Mouse (Mus musculus) forebrain, embryonic 11.5 days (tissue): ENCODE results near the gene Ppp1r15a. TPM values are rescaled to one million over a fixed set of nuclear protein-coding genes. Genes with fewer than 3 reads are reported as not detected.
A peak's percentile ranks its signal among the peaks of the same experiment; 100 is the strongest.

ENCODE experiments used
- ATAC-seq: fragments of 200-750 bp; cut with Nextera tagmentation; replicated peaks from 2 replicates; pipeline ENCODE4 v1.8.0; 2017; ENCODE audit warnings: moderate TSS enrichment; ENCODE audit not compliant: low FRiP score
- DNase-seq: peaks from one replicate; pipeline ENCODE4 v3.0.0-alpha.2; 2017; ENCODE audit warnings: low spot score
- H3K27ac ChIP-seq: fragments of 300-500 bp; sonication (generic); 2 replicates; pipeline ENCODE4 v1.5.1; 2014; ENCODE audit warnings: low read depth, low read length
- H3K27me3 ChIP-seq: fragments of 300-500 bp; sonication (generic); 2 replicates; pipeline ENCODE4 v1.6.1; 2014; ENCODE audit warnings: mild to moderate bottlenecking, low read length, mixed read lengths; ENCODE audit not compliant: control insufficient read depth, insufficient read depth
- H3K36me3 ChIP-seq: fragments of 300-500 bp; sonication (generic); 2 replicates; pipeline ENCODE4 v1.6.1; 2014; ENCODE audit warnings: mild to moderate bottlenecking, low read length, moderate library complexity, mixed read lengths; ENCODE audit not compliant: control insufficient read depth, insufficient read depth
- H3K4me1 ChIP-seq: fragments of 300-500 bp; sonication (generic); replicated peaks from 2 replicates; pipeline ENCODE4 v1.6.1; 2014; ENCODE audit warnings: low read length, mixed read lengths; ENCODE audit not compliant: control insufficient read depth, insufficient read depth
- H3K4me2 ChIP-seq: fragments of 300-500 bp; sonication (generic); 2 replicates; pipeline ENCODE4 v1.6.1; 2014; ENCODE audit warnings: low read depth, mild to moderate bottlenecking, low read length, moderate library complexity, mixed read lengths; ENCODE audit not compliant: severe bottlenecking
- H3K4me3 ChIP-seq: fragments of 300-500 bp; sonication (generic); 2 replicates; pipeline ENCODE4 v1.5.1; 2014; ENCODE audit warnings: low read depth, low read length
- H3K9ac ChIP-seq: fragments of 300-500 bp; sonication (generic); 2 replicates; pipeline ENCODE4 v1.6.1; 2014; ENCODE audit warnings: low read length
- H3K9me3 ChIP-seq: fragments of 300-500 bp; sonication (generic); 2 replicates; pipeline ENCODE4 v1.6.1; 2016; ENCODE audit warnings: low read length, mixed read lengths; ENCODE audit not compliant: control insufficient read depth
- WGBS: fragments of 180-500 bp; shearing (Covaris S2); extraction: QIAGEN DNeasy Blood & Tissue Kit; methylation state at CpG from one replicate; pipeline ENCODE4 v1.1.7; 2014; 5-methylcytosine and 5-hydroxymethylcytosine counted together
- polyA plus RNA-seq: library from polyadenylated mRNA; unstranded; fragments of >200 nt; fragmentation: Nextera tagmentation; extraction: Ambion mirVana; gene quantifications from 2 replicates; pipeline ENCODE4 v1.2.1, GENCODE M21; 2014

Ppp1r15a gene
- polyA plus RNA-seq, 1 experiment from 2014 or later: 17.8 TPM

DNA sequence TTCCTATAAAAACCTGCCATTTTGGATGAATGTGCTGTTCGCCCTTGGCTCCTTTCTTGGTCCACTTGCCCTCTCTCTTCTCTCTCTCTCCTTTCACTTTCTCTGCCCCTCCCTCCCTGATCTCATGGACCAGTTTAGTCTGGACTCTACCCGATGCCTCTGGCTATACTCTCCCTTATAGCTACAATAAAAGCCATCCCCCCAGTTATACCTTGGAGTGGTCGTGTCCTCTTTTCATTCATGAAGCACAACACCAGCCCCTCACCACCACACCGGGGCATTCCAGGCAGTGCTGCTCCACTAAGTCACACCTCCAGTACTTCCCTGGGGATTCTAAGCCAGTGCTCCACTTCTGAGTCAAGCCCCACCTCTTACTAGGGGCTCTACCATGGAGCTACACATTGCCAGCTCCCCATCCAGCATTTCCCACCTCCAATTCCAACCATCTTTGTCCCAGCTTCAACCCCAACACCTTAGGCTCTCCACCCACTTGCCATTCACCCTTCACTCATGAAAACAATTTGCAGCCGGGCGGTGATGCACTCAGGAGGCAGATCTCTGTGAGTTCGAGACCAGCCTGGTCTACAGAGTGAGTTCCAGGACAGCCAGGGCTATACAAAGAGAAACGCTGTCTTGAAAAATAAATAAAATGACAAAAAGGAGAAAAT is 41.2 kb upstream of the Ppp1r15a start:
- no peak overlapping the region for H3K4me3 ChIP-seq
- no peak for ATAC-seq
- no peak overlapping the region for H3K4me2 ChIP-seq
- no peak overlapping the region for H3K9ac ChIP-seq
- WGBS: 68% methylated on average over 8 of the region's 8 CpGs
- H3K36me3 ChIP-seq: no peaks in the 10 kb centered on the region
- no peaks in the 10 kb centered on the region for H3K27me3 ChIP-seq
- no peak overlapping the region; the same call in 1 of the 2 replicates for H3K27ac ChIP-seq
- H3K4me1 ChIP-seq: peaks cover 7% of the 10 kb centered on the region; the same call in 1 of the 2 replicates
- no peaks in the 10 kb centered on the region for H3K9me3 ChIP-seq
- DNase-seq: peak; percentile 30

DNA sequence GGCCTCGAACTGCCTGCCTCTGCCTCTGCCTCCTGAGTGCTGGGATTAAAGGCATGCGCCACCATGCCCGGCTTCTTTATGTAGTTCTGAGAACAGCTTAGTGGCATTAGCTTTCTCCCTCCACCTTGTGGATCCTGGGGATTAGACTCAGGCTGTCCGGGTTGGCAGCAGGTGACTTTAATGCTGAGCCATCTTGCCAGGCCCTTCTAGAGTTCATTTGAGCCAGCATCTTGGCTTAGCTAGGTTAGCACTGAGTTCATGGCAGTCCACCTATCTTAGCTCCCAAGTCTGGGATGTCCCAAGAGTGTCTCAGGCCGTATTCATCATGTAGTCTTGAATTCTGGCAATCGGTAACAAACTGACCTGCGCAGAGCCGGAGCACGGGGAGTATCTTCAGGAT is 39.4 kb upstream of the Ppp1r15a start:
- no peak overlapping the region for H3K9ac ChIP-seq
- H3K27ac ChIP-seq: no peak overlapping the region

DNA sequence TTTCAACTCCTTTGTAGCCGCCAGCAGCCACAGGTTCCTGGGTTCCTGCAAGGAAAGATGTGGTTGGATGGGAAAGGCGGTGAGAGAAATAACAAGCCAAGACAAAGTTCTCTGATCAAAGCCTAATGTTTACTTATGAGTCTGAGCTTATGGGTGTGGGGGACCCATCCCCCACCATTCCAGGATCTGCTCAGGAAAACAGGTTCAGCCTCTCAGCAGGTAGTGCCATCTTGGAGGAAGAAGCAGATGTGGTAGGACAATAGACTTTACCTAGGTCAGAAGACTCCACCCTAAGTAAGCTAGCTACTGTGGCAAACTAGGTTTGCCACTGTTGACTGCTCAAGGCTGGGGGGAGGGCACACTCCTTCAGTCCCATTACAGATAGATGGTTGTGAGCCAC is 38.7 kb upstream of the Ppp1r15a start:
- H3K27me3 ChIP-seq: no peaks in the 10 kb centered on the region
- H3K27ac ChIP-seq: no peak overlapping the region
- no peak overlapping the region for H3K4me2 ChIP-seq
- DNase-seq (no peak), ATAC-seq (no peak)
- no peak overlapping the region for H3K4me3 ChIP-seq
- WGBS: 92% methylated on average over 2 of the region's 2 CpGs
- H3K4me1 ChIP-seq: no peaks in the 10 kb centered on the region
- H3K36me3 ChIP-seq: no peaks in the 10 kb centered on the region
- H3K9me3 ChIP-seq: no peaks in the 10 kb centered on the region
- no peak overlapping the region for H3K9ac ChIP-seq

More for the DNA sequence above, 39.4 kb upstream of the Ppp1r15a start:
- no peaks in the 10 kb centered on the region for H3K36me3 ChIP-seq
- no peak for ATAC-seq
- no peak for DNase-seq
- H3K4me2 ChIP-seq: no peak overlapping the region
- no peaks in the 10 kb centered on the region for H3K4me1 ChIP-seq
- H3K9me3 ChIP-seq: no peaks in the 10 kb centered on the region
- WGBS: 87% methylated on average over 9 of the region's 9 CpGs
- no peaks in the 10 kb centered on the region for H3K27me3 ChIP-seq
- H3K4me3 ChIP-seq: no peak overlapping the region

DNA sequence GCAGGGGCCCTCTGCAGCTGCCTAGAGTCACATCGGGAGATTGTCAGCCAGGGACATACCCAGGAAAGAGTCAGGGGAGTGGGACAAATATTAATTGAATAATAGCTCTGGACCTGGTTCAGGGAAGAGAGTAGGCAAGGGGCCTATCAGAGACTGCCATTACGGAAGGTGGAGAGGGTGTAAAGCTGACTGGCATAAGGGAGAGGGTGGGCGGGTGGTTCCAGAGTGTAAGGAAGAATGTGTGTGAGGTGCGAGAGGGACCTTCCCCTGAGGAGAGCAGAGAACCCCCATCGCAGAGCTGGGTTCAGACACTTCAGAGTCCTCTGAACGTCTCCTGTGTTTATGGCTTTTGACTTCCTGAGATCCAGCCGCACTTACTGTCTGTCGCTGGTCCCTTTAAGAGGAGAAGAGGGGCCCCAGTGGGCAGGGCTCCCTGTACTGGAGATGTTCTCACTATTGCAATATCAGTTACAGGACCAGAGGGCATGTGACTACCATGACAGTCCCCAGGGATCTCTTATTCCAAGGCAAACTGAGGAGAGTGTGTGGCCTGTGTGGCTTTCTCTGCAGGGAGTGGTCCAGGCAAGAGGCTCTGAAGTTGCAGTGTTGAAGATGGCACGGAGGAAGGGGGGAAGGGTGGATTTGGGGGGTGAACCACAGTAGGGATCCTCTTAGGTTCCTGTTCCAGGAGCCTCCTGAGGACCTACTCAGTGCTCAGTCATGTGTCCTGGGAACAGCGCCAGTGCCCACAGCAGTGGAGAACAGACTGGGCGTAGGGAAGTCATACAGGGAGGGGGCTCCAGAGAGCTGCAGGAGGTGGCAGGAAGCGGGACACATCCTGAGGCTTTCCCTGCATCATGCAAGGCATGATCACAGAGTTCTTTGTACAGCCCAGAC is 35.8 kb upstream of the Ppp1r15a start:
- DNase-seq: peak; percentile 45
- Histone ChIP-seq H3K9me3 (no peaks in the 10 kb centered on the region), H3K27me3 (no peaks in the 10 kb centered on the region), H3K9ac (no peak overlapping the region), H3K36me3 (no peaks in the 10 kb centered on the region), H3K4me2 (no peak overlapping the region), H3K27ac (no peak overlapping the region), H3K4me1 (no peaks in the 10 kb centered on the region), H3K4me3 (no peak overlapping the region)
- no peak for ATAC-seq
- WGBS: 50% methylated on average over 12 of the region's 12 CpGs

DNA sequence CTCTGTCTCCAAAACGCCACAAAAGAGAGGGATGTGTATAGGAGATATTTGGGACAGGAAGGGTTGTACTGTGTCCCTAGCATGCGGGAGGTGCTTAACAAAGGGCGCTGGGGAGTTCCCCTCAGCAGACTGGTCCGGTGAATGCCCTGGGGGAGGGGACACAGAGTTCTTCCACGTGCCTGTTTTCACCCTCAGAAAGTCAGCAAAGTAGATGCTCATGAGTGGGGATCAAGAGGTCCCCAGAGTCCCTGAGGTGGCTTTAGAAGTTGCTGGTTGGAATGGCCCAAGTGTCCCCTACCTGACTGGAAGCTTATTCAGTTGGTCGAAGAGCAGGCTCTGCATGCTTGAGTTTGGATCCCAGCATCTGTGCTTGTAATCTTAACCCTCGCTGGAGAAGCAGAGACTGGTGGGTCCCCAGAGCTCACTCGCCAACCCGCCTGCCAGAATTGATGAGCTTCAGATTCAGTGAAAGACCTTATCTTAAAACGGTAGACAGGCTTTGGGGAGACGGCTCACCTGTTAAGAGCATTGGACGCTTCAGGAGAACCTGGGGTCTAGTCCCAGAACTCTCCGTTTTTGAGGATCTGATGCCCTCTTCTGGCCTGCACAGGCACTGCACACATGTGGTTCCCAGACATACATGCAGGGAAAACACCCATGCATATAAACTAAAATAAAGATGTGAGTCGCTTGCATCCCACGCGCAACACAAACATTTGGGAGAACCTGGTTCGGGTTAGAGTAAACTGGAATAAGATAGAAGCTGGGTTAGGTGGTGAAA is 35.0 kb upstream of the Ppp1r15a start:
- Histone ChIP-seq H3K36me3 (no peaks in the 10 kb centered on the region), H3K4me2 (no peak overlapping the region), H3K4me3 (no peak overlapping the region), H3K4me1 (no peaks in the 10 kb centered on the region), H3K9me3 (no peaks in the 10 kb centered on the region), H3K27ac (no peak overlapping the region), H3K27me3 (no peaks in the 10 kb centered on the region), H3K9ac (no peak overlapping the region; the same call in 1 of the 2 replicates)
- ATAC-seq (no peak), DNase-seq (peak; percentile 79)
- WGBS: 28% methylated on average over 17 of the region's 17 CpGs

DNA sequence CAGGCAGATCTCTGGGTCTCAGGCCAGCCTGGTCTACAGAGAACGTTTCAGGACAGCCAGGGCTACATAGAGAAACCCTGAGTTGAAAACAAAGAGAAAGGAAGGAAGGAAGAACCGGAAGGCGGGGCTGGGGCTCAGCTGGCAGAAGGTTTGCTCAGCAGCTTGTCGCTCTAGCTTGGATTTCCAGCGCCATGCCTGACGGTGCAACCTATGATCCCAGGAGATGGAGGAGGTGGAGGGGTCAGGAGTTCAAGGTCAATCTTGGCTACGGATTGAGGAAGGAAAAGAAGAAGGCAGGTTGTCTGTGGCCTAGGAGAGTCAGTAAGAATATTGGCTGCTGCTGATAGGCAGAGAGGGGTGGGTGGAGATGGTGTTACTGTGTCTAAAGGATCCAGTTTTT is 34.2 kb upstream of the Ppp1r15a start:
- no peaks in the 10 kb centered on the region for H3K9me3 ChIP-seq
- H3K36me3 ChIP-seq: no peaks in the 10 kb centered on the region
- no peak overlapping the region for H3K4me3 ChIP-seq
- H3K27ac ChIP-seq: no peak overlapping the region
- whole genome bisulfite sequencing: 86% methylated on average over 7 of the region's 7 CpGs
- peak; percentile 38 for DNase-seq
- no peak overlapping the region for H3K4me2 ChIP-seq
- H3K9ac ChIP-seq: no peak overlapping the region
- ATAC-seq: no peak
- no peaks in the 10 kb centered on the region for H3K27me3 ChIP-seq
- no peaks in the 10 kb centered on the region for H3K4me1 ChIP-seq

DNA sequence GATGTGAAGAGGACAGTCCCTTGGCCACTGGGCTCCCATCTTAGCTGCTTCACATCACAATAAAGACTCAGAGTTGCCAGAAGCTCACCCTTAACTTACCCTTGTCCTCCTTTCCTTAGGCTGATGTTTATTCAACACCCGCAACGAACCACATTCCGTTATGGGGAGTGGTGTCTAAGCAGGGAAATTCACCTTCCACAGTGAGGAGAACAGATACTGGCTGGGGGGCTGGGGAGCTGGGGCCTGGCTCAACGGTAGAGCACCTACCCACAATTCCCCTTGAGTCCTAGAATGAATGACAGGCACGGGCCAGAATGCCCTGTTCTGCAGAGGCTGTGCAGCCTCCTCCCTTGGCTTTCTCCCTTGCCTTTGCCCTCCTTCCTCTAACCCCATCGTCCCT is 32.8 kb upstream of the Ppp1r15a start:
- H3K27me3 ChIP-seq: no peaks in the 10 kb centered on the region
- no peaks in the 10 kb centered on the region for H3K9me3 ChIP-seq
- H3K4me1 ChIP-seq: no peaks in the 10 kb centered on the region
- no peak overlapping the region for H3K4me3 ChIP-seq
- no peak overlapping the region for H3K4me2 ChIP-seq
- H3K27ac ChIP-seq: no peak overlapping the region
- no peak overlapping the region for H3K9ac ChIP-seq
- ATAC-seq: no peak
- 71% methylated on average over 6 of the region's 6 CpGs for WGBS
- DNase-seq: peak; percentile 20
- H3K36me3 ChIP-seq: no peaks in the 10 kb centered on the region

DNA sequence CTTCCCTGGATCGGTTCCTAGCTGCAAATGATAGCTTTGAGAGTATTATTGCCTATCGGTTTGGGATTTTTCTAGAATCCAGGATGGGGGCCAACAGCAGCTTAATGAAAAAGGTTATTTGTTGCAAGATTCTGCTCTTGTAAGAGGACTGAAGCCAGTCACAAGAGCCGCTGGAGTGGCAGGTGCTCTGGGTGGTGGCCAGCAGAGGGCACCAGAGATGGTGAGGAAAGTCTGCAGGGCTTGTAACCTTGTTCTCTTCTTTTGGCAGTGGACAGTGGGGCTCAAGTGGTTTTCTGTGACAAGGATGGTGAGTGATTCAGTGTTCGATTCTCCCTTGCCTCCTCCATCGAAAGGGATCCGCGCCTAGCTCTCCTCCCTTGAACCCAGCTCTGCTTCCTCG is 29.7 kb upstream of the Ppp1r15a start:
- 20% methylated on average over 8 of the region's 8 CpGs for WGBS
- Histone ChIP-seq H3K4me1 (no peaks in the 10 kb centered on the region), H3K9me3 (no peaks in the 10 kb centered on the region), H3K4me2 (no peak overlapping the region), H3K4me3 (no peak overlapping the region), H3K9ac (no peak overlapping the region), H3K36me3 (no peaks in the 10 kb centered on the region), H3K27ac (no peak overlapping the region), H3K27me3 (no peaks in the 10 kb centered on the region)
- peak; percentile 88 for DNase-seq
- ATAC-seq: no peak
